Mouse (Mus musculus) spleen, postnatal 14 days (tissue): ENCODE measurements around the gene Chmp5.

ENCODE experiments used
- DNase-seq, 2 experiments: peaks; one replicate each; pipeline ENCODE4 v3.0.0; 2021 to 2022; ENCODE audit warnings: low spot score in 2 of 2

Chmp5 gene

GRCm38 (mm10) chr4:40946516-40947121 lies 1.6 kb upstream of the Chmp5 start:
- no peak for DNase-seq

GRCm38 (mm10) chr4:40947565-40948159 lies 545 bp upstream of the Chmp5 start:
- no peak for DNase-seq

GRCm38 (mm10) chr4:40953521-40953920 lies 5.3 kb downstream of the Chmp5 start:
- peak in 1 of 2 experiments; percentile 28 for DNase-seq

GRCm38 (mm10) chr4:40955942-40956341 lies 7.7 kb downstream of the Chmp5 start:
- DNase-seq = no peak

- no peak for DNase-seq
These were observed 15.3 kb downstream of the Chmp5 start for GRCm38 (mm10) chr4:40963536-40963935.

DNA sequence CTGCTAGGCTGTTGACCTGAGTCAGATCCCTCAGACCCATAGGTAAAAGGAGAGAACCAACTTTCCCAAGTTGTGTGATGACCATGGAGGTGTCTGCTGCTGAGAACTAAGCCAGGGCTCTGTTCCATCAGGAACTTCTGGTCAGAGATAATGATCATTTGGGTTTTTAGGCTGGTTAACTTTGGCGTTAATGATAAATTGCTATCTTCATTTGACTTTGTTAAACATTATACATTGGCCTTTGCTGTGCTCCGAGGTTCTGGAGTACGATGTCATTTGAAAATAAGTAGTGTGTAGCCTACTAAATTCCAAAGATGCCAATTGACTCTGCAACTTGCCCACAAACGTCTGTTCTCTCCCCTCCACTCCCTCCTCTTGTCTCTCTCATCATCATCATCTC lies 21.0 kb downstream of the Chmp5 start:
- DNase-seq = no peak

- no peak for DNase-seq
These were observed 21.8 kb downstream of the Chmp5 start for GRCm38 (mm10) chr4:40969781-40970591.

- DNase-seq = no peak
These were observed 22.3 kb downstream of the Chmp5 start for GRCm38 (mm10) chr4:40970592-40970841.

DNA sequence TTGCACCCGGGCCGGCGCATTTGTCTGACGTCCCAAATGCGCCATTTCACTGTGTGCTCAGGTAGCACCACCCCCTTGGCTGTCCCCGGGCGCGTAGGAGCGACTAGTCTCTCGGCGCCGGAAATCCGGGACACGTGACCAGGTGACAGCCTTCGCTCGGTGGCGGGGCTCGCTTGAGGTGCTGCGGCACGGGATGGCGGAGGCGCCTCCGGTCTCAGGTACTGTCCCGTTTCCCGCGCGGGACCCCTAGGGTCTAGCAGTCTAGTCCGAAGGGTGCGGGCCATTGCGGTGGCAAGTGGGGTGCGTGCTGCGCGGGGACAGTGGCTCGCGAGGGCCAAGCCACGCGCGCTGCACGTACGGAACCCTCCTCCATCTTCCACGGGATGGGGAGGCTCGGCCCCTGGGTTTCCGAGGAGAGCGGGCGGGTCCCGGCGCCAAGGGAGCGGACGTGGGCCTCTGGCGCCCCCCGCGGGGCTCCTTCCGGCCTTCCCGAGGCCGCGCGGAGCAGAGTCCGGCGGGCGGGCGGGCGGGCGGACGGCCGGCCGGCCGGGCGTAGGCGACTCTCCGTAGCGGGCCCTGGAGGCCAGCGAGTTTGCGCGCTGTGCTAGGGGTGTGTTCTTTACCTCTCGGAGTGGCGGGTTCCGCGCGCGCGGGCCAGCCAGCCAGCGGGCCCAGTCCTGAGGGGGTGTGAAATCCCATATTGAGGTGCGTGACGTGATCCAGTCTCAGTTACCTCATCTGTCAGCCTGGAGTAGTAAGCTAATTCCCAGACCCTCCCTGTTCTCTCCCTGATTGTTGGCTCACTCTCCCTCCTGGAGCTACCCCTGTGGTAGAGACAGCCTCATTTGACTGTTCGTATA lies 22.9 kb downstream of the Chmp5 start, which contains the start of gene Nfx1:
Nfx1 (plus strand) TSS at position 65 of the 860 bp plus-strand sequence.
- peak; percentile 86 to 91 for DNase-seq

DNA sequence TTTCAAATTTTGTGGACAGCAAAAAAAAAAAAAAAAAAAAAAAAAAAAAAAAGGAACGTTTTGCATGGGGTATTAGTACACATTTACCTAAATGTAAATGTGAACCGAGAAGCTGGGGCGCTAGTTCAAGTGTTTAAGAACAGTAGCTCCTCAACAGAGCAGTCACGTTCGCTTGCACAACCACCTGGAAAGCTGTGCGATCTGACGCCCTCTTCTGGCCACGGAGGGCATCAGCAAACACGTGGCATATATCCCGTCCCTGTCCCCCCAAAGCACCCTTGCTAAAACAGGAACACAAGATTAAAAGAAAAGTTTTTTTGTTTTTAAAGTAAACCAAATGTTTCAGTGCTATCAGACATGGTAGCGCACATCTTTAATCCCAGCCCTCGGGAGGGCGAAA lies 23.5 kb downstream of the Chmp5 start:
- peak; percentile 9 to 41 for DNase-seq

GRCm38 (mm10) chr4:40974011-40974410 lies 25.8 kb downstream of the Chmp5 start:
- DNase-seq = no peak

GRCm38 (mm10) chr4:40975678-40976077 lies 27.5 kb downstream of the Chmp5 start:
- no peak for DNase-seq

DNA sequence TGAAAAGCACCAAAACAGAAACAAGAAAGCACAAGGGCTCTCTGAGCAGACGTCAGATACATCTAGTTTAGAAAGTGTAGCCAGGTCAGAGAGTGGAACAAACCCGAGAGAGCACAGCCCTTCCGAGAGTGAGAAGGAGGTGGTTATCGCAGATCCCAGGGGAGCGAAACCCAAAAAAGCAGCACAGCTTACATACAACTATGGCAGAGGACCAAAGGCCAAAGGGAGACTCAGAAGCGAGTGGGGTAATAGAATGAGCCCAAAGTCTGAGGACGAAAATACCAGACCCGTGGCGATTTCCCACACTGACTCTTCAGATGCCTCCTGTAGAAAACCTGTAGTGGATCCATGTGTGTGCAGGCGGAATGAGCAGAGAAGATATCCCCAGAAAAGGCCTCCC lies 28.4 kb downstream of the Chmp5 start:
- DNase-seq = no peak

DNA sequence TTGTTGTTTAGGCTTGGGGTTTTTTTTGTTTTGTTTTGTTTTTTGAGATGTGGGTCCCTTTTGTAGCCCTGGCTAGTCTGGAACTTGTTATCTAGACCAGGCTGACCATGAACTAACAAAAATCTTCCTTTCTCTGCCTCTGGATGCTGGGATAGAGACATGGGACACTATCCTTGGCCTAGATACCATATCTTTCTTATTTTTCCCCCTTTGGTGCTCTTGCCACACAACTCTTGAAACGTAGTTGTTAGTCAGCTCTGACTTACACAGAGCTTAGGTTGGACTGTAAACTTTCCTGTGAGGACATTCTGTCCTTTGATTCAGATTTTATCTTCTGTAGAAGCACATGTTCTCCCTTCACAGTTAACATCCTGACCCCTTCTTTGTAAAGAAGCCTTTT lies 31.2 kb downstream of the Chmp5 start:
- DNase-seq = no peak

DNA sequence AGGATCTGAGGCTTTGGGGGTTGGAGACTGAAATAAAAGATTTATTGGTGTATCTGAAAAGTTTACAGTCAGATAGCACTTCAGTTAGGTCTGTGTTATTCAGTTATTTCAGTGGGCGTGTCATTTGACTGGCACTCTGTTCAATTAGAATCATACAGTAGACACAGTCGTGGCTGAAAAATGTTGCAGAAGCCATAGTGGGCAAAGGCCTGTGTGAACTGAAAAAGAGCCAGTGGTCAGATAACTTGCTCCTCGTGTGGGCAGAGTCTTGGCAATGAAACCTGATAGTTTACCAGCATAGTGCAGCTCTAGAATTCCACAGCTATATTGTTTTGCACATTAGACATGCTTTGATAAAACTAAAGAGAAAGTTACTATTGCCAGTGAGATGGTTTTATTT lies 34.3 kb downstream of the Chmp5 start:
- DNase-seq = no peak

GRCm38 (mm10) chr4:40983686-40984085 lies 35.5 kb downstream of the Chmp5 start:
- no peak for DNase-seq

GRCm38 (mm10) chr4:40989633-40990032 lies 41.4 kb downstream of the Chmp5 start:
- no peak for DNase-seq

DNA sequence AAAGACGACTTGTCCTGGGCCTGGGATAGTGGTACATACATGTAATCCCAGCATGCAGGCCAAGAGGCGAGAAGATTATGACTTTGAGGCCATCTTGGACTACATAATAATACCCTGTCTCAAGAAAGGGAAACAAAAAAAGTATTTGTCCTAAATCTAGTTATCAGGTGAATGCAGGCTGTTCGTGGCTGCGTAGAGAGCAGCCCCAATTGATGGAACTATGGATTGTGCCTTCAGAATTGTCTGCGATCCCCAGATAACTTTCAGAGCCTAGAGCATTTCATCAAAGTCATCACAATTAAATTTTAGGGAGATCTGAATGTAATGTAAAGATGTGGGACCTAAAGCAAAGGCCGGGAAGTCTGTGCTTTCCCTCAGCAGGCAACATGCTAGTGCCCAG lies 48.1 kb downstream of the Chmp5 start:
- no peak for DNase-seq

- no peak for DNase-seq
These were observed 49.7 kb downstream of the Chmp5 start for GRCm38 (mm10) chr4:40997916-40998315.

GRCm38 (mm10) chr4:41000271-41000670 lies 52.1 kb downstream of the Chmp5 start:
- no peak for DNase-seq

GRCm38 (mm10) chr4:41000842-41001639 lies 52.8 kb downstream of the Chmp5 start:
- no peak for DNase-seq
